Mouse (Mus musculus) lung, adult 2 months (tissue): ENCODE measurements around the gene Lats1. TPM values are rescaled to one million over a fixed set of nuclear protein-coding genes. Genes with fewer than 3 reads are reported as not detected.
"Not testable (repeated sequence)": the region's sequence is repeated elsewhere in the genome, so short reads cannot be mapped to it uniquely, and the experiment has no call there.

Experiments
- DNase-seq: peaks from one replicate; pipeline ENCODE4 v3.0.0; 2022
- H3K4me1 ChIP-seq: fragments of 200-500 bp; 2 replicates; pipeline ENCODE4 v1.6.1; 2011; ENCODE audit warnings: low read length; ENCODE audit not compliant: control insufficient read depth, insufficient read depth
- H3K4me3 ChIP-seq: fragments of 200-500 bp; replicated peaks from 2 replicates; pipeline ENCODE3; 2011; ENCODE audit warnings: low read depth, mild to moderate bottlenecking, control low read depth, low read length; ENCODE audit errors: extremely low read depth
- CTCF ChIP-seq: fragments of 200-500 bp; IDR thresholded peaks from 2 replicates; pipeline ENCODE4 v1.5.1; 2011; ENCODE audit warnings: mild to moderate bottlenecking, low read length, control low read depth; ENCODE audit not compliant: insufficient read depth
- POLR2A ChIP-seq: fragments of 200-500 bp; IDR thresholded peaks from 2 replicates; pipeline ENCODE4 v1.6.1; 2011; ENCODE audit warnings: low read depth, mild to moderate bottlenecking, control low read depth, low read length, borderline replicate concordance; ENCODE audit errors: extremely low read depth
- WGBS: fragments of 180-500 bp; shearing (Covaris S2); methylation state at CpG from one replicate; pipeline ENCODE4 v1.1.7; 2018; 5-methylcytosine and 5-hydroxymethylcytosine counted together
- polyA plus RNA-seq: library from polyadenylated mRNA; depleted of rRNA; stranded (reverse); fragments of >200 nt; gene quantifications from 2 replicates; pipeline ENCODE4 v1.2.3, GENCODE M21; 2012; rRNA removed

Gene Lats1
- polyA plus RNA-seq, 1 experiment, result 13.1 TPM

DNA sequence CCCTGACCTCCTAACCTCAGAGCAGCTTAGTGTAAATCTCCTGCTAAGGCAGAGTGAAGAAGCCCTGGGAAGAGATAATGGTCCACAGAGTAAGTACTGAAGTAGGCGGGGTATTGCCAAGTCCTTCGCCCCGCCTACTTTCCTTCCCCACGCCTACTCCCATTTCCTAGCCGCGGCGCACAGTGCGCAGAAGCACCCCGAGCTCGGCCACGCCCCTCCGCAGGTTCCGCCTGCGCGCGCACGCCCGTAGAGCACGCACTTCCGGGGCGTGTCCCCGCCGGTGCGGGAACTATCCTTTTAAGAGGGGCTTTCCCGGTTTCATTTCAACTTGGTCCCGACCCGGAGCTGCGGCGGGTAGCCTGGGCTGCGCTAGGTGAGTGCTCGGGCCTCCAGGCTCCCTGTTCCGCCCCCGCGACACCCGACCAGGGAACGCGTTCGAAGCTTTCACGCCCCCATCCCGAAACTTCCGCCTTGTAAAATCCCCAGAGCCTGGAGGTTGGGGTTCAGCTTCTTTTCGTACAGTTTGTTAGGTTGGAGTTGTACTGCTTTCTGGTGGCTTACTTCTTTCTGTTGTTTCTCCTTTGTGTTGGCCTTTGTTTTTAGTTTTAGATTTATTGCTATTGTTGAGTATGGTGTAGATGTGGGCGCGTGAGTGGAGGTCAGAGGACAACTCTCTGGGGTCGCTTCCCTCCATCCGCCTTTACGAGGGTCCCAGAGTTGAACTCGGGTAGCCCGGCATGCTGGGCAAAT is 44.9 kb downstream of the Lats1 start, which contains the start of gene Katna1:
Katna1 (plus strand) TSS at position 250 of the 750 bp plus-strand sequence.
- H3K4me1 ChIP-seq, result peaks cover 2% of the 10 kb centered on the region; the same call in 1 of the 2 replicates
- TF ChIP-seq CTCF (no peak), POLR2A (peak; percentile 68; the same call in 1 of the 2 replicates)
- peak within 1 kb of the TSS; percentile 91 for H3K4me3 ChIP-seq
- peak; percentile 89 for DNase-seq
- under 1% methylated on average over 49 of the region's 49 CpGs for WGBS

DNA sequence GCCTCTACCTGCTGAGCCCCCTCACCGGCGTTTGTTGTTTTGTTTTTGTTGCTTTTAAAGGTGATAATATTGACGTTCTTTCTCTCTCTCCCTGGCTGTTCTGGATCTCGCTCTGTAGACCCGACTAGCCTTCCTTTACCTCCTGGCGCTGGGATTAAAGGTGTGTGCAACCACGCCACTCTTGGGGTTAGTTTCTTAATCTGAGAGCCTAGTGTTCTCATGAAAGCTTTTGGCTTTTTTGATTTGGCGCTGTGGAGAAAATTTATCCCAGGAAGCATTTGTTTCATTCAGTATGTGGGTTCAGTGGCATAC is 45.4 kb downstream of the Lats1 start:
- TF ChIP-seq CTCF, result no peak
- no peak for TF ChIP-seq POLR2A
- Histone ChIP-seq H3K4me3 (peak overlapping the region; percentile 91), H3K4me1 (peaks cover 2% of the 10 kb centered on the region; the same call in 1 of the 2 replicates)
- DNase-seq, result no peak
- WGBS, result 0% methylated on average over 8 of the region's 8 CpGs

DNA sequence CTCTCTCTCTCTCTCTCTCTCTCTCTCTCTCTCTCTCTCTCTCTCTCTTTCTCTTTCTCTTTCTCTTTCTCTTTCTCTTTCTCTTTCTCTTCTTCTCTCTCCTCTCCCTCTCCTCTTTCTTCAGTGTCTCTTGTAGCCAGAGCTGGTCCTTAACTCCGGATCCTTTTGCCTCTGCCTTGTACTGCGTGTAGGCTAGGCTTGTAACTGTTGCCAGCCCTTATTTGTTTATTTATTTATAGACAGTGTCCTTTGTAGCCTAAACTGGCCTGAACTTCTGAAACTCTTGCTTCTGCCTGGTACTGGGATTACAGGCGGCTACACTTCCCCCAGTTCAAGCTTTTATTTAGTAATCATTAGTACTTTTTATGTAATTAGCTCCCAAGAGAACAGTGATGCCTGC is 46.0 kb downstream of the Lats1 start:
- no peak overlapping the region for H3K4me3 ChIP-seq
- 6% methylated on average over 3 of the region's 3 CpGs for WGBS
- no peak for TF ChIP-seq POLR2A
- no peak for TF ChIP-seq CTCF
- H3K4me1 ChIP-seq, result peaks cover 2% of the 10 kb centered on the region; the same call in 1 of the 2 replicates
- DNase-seq, result no peak

DNA sequence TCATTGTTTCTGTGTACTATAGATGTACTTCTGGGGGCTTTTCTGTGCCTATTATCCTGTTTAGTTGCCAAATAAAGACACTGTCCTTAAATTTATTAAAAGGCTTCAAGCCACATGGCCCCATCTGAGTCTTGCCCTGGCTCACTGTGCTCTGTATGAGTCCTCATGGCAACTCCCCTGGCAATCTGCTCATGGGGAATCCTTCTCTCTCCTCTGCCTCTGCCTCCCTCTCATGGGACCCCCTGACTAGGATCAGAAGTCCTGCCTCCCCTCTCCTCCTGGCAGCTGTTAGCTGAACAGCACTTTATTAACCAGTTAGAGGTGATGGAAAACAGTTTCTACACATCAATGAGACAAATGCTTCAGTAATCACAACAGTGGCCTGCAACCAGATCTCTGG is 50.6 kb downstream of the Lats1 start:
- no peak overlapping the region for H3K4me3 ChIP-seq
- H3K4me1 ChIP-seq, result peaks cover 2% of the 10 kb centered on the region; the same call in 1 of the 2 replicates
- TF ChIP-seq CTCF, result no peak
- no peak for TF ChIP-seq POLR2A
- no peak for DNase-seq

DNA sequence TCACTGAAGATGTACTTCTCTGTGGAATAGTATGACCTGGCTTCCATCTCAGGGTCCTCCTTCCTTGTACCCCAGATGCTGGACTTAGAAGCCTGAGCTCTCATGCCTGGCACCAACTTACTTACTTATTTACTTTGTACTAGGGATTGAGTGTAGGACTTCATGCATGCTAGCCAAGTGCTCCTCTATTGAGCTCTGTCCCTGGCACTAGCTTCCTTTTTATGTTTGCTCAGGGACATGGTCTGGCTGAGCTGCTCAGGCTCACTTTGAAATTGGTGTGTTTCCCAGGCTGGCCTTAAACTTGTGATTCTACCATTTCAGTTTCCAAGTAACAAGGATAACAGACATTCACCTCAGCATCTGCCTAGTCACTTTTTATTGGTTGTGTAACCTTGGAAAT is 56.1 kb downstream of the Lats1 start:
- H3K4me3 ChIP-seq, result no peak overlapping the region
- no peaks in the 10 kb centered on the region for H3K4me1 ChIP-seq
- peak; percentile 10 for DNase-seq
- TF ChIP-seq POLR2A (no peak), CTCF (no peak)

DNA sequence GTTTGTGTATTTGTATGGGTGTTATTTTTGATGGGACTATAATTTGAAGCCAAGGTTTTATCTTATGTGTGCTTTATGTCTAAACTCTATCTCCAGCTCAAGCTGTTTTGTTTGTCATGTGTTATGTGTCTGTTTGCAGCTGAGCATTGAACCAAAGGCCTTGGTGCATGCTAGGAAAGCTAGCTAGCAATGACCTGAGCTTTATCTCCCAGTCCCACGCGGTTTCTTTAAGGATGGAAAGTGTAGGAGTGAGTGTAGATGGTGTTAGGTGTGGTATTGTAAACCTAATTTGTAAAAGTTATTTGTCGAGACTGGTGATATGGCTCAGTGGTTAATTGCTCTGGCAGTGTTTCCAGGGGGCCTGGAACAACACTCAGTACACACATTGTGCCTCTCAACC is 56.9 kb downstream of the Lats1 start:
- no peak for DNase-seq
- 70% methylated on average over 3 of the region's 3 CpGs for WGBS
- H3K4me1 ChIP-seq, result no peaks in the 10 kb centered on the region
- no peak overlapping the region for H3K4me3 ChIP-seq
- no peak for TF ChIP-seq CTCF
- TF ChIP-seq POLR2A, result no peak

DNA sequence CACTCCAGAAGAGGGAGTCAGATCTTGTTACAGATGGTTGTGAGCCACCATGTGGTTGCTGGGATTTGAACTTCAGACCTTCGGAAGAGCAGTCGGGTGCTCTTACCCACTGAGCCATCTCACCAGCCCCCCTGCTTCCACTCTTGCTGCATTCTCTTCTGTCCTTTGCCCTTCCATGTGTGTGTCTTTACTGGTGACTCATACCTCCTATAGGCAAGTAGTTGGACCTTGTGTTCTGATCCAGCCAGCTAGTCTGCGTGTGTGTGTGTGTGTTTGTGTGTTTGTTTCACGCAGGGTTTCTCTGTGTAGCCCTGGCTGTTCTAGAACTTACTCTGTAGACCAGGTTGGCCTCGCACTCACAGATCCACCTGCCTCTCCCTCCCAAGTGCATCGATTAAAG is 64.5 kb downstream of the Lats1 start:
- 95% methylated on average over 6 of the region's 6 CpGs for WGBS
- not testable (repeated sequence) for H3K4me1 ChIP-seq, DNase-seq, H3K4me3 ChIP-seq

DNA sequence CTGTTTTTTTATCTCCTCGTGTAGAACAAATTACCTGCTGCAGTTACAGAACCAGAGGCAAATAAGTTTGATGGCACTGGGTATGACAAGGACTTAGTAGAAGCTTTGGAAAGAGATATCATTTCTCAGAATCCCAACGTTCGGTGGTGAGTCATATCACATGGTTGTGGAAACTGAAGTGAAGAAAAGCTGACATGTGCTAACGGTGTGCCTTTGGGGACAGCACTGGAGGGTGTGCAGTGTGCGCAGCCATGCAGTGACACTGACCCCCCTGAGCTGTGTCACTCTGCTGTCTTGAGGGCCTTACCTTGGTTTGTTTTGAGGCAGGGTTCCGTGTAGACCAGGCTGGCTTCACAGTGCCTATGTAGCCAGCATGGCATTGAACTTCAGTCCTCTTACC is 67.7 kb downstream of the Lats1 start:
- no peak for TF ChIP-seq POLR2A
- no peak for DNase-seq
- H3K4me3 ChIP-seq, result no peak overlapping the region
- H3K4me1 ChIP-seq, result no peaks in the 10 kb centered on the region
- 84% methylated on average over 6 of the region's 6 CpGs for WGBS

DNA sequence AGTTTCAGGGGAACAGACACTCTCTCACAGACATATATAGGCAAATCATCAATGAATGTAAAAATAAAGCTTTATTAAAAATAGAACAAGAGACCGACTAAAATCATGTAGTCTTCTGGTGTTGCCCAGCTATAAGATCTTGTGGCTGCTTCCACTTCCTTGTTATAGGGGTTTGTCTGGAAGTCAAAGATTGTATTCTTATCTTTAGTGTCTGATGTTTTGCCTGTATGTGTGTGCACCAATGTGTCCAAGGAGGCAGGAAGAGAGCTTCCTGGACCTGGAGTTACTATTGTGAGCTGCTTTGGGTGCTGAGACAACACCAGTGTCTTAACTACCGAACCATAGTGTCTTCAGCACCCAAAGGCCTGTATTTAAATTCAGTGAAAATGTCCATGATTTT is 76.5 kb downstream of the Lats1 start:
- H3K4me3 ChIP-seq, result no peak overlapping the region
- TF ChIP-seq POLR2A, result no peak
- no peak for TF ChIP-seq CTCF
- DNase-seq, result no peak
- 90% methylated on average over 2 of the region's 2 CpGs for WGBS
- H3K4me1 ChIP-seq, result no peaks in the 10 kb centered on the region

Other genes with a start within 250 kb of the Lats1 start
- 0.75 and 0.85 TPM in 2 replicates for gene Ulbp1, start 207.6 kb upstream of the Lats1 start, polyA plus RNA-seq
- 4.0 and 7.4 TPM in 2 replicates for gene Lrp11, start 91.4 kb upstream of the Lats1 start, polyA plus RNA-seq
- gene Nup43, start 13.7 kb upstream of the Lats1 start, polyA plus RNA-seq, result 3.0 and 4.3 TPM in 2 replicates
- 19.4 and 25.2 TPM in 2 replicates for gene Pcmt1, start 78 bp upstream of the Lats1 start, polyA plus RNA-seq
- gene Katna1, start 44.8 kb downstream of the Lats1 start, polyA plus RNA-seq, result 2.0 and 4.6 TPM in 2 replicates
- gene Ginm1, start 111.6 kb downstream of the Lats1 start, polyA plus RNA-seq, result 34.4 and 36.7 TPM in 2 replicates
- 5.3 and 7.6 TPM in 2 replicates for gene Ppil4, start 111.7 kb downstream of the Lats1 start, polyA plus RNA-seq
- gene Zc3h12d, start 151.3 kb downstream of the Lats1 start, polyA plus RNA-seq, result 1.8 and 2.3 TPM in 2 replicates